Mouse (Mus musculus) limb, embryonic 13.5 days (tissue): Measurements from ENCODE around the gene Slc16a4. TPM values are rescaled to one million over a fixed set of nuclear protein-coding genes. Genes with fewer than 3 reads are reported as not detected.

Experiments
- ATAC-seq: fragments of 200-750 bp; cut with Nextera tagmentation; 2 replicates; pipeline ENCODE4 v1.8.0; 2017; ENCODE audit warnings: low read depth, moderate number of reproducible peaks, moderate TSS enrichment; ENCODE audit not compliant: low FRiP score
- H3K27ac ChIP-seq: fragments of 300-500 bp; sonication (generic); 2 replicates; pipeline ENCODE4 v1.5.1; 2015; ENCODE audit warnings: inconsistent platforms, mild to moderate bottlenecking, moderate library complexity
- H3K27me3 ChIP-seq: fragments of 300-500 bp; sonication (generic); 2 replicates; pipeline ENCODE4 v1.6.1; 2015; ENCODE audit warnings: mild to moderate bottlenecking, inconsistent platforms
- H3K36me3 ChIP-seq: fragments of 300-500 bp; sonication (generic); 2 replicates; pipeline ENCODE4 v1.6.1; 2015; ENCODE audit warnings: inconsistent platforms, mild to moderate bottlenecking, moderate library complexity
- H3K4me1 ChIP-seq: fragments of 300-500 bp; sonication (generic); 2 replicates; pipeline ENCODE4 v1.6.1; 2015; ENCODE audit warnings: inconsistent platforms
- H3K4me2 ChIP-seq: fragments of 300-500 bp; sonication (generic); replicated peaks from 2 replicates; pipeline ENCODE4 v1.6.1; 2015; ENCODE audit warnings: inconsistent platforms, mild to moderate bottlenecking, moderate library complexity
- H3K4me3 ChIP-seq: fragments of 300-500 bp; sonication (generic); 2 replicates; pipeline ENCODE4 v1.5.1; 2015; ENCODE audit warnings: moderate library complexity, mild to moderate bottlenecking, inconsistent platforms
- H3K9ac ChIP-seq: fragments of 300-500 bp; sonication (generic); 2 replicates; pipeline ENCODE4 v1.6.1; 2015; ENCODE audit warnings: mild to moderate bottlenecking, inconsistent platforms
- H3K9me3 ChIP-seq: fragments of 300-500 bp; sonication (generic); 2 replicates; pipeline ENCODE4 v1.6.1; 2016; ENCODE audit warnings: inconsistent platforms
- WGBS: fragments of 180-500 bp; shearing (Covaris S2); methylation state at CpG from one replicate; pipeline ENCODE4 v1.1.7; 2015; 5-methylcytosine and 5-hydroxymethylcytosine counted together
- polyA plus RNA-seq: library from polyadenylated mRNA; unstranded; fragments of >200 nt; fragmentation: Nextera tagmentation; extraction: Ambion mirVana; gene quantifications from 2 replicates; pipeline ENCODE4 v1.2.1, GENCODE M21; 2015

Gene Slc16a4
- polyA plus RNA-seq, 1 experiment from 2014 or later: 11.0 TPM

DNA sequence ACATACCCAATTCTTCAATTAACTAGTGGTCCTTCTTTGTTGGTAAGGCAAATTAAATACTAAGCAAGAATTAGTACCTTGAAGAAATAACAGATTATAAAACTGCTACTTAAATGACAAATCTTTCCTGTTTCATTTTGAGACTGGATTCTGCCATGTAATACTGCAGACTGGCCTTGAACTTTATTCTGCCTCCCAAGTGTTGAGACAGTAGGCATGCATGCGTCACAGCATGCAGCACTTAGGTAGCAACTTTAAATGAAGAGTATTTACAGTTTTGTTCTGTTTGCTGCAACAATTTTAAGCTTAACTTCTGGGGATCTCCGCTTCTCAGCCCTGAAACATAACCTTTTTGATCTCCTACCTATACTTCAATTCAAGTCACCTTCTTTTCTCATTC is 30.1 kb downstream of the Slc16a4 start:
- Histone ChIP-seq H3K27me3 (no peaks in the 10 kb centered on the region), H3K4me1 (peaks cover 28% of the 10 kb centered on the region), H3K27ac (no peak overlapping the region), H3K4me2 (no peak overlapping the region), H3K9me3 (no peaks in the 10 kb centered on the region), H3K9ac (no peak overlapping the region), H3K36me3 (peaks cover 40% of the 10 kb centered on the region), H3K4me3 (no peak overlapping the region)
- ATAC-seq: no peak
- 90% methylated on average over 2 of the region's 2 CpGs for WGBS

DNA sequence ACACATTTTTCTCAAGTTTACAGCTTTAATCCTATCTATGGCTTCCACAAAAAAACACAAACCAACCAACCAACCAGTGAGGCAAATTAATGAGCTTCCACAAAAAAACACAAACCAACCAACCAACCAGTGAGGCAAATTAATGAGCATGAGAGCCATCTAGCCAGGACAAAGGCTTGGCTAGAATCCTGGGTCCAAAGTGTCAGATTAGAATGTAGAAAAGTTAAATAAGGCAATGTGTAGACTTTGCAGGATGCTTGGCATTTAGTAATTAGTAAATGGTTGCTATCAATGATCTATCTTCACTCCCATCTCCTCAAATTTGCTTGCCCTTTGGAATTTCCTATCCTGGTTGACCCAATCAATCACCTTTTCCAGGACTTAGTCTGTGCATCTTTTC is 30.7 kb downstream of the Slc16a4 start:
- no peak overlapping the region for H3K9ac ChIP-seq
- no peaks in the 10 kb centered on the region for H3K9me3 ChIP-seq
- peaks cover 38% of the 10 kb centered on the region for H3K36me3 ChIP-seq
- no peak overlapping the region for H3K4me2 ChIP-seq
- H3K27me3 ChIP-seq: no peaks in the 10 kb centered on the region
- no peak overlapping the region for H3K27ac ChIP-seq
- peaks cover 28% of the 10 kb centered on the region for H3K4me1 ChIP-seq
- no peak overlapping the region for H3K4me3 ChIP-seq
- ATAC-seq: no peak

DNA sequence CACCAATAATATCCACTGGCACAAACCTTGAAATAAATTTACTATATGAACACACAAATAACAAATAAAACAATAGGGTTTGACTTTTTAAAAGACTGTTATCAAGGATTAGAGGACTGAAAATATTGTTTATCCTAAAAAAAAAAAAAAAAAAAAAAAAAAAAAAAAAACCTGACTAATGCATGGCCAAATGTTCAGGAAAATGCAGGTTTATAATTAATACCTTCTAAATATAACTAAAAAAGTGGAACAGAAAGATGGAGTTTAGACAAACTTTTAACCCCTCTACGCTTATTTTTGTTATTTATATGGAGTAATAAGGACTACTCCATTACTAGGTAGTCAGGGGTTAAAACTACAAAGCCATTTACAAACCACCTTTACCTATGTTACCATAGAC is 35.4 kb downstream of the Slc16a4 start:
- H3K4me2 ChIP-seq: no peak overlapping the region
- peaks cover 43% of the 10 kb centered on the region for H3K36me3 ChIP-seq
- peaks cover 54% of the 10 kb centered on the region for H3K4me1 ChIP-seq
- WGBS: 90% methylated on average over 1 of the region's 1 CpGs
- H3K27me3 ChIP-seq: no peaks in the 10 kb centered on the region
- no peak for ATAC-seq
- H3K9ac ChIP-seq: no peak overlapping the region
- no peak overlapping the region for H3K4me3 ChIP-seq
- H3K27ac ChIP-seq: no peak overlapping the region
- no peaks in the 10 kb centered on the region for H3K9me3 ChIP-seq

DNA sequence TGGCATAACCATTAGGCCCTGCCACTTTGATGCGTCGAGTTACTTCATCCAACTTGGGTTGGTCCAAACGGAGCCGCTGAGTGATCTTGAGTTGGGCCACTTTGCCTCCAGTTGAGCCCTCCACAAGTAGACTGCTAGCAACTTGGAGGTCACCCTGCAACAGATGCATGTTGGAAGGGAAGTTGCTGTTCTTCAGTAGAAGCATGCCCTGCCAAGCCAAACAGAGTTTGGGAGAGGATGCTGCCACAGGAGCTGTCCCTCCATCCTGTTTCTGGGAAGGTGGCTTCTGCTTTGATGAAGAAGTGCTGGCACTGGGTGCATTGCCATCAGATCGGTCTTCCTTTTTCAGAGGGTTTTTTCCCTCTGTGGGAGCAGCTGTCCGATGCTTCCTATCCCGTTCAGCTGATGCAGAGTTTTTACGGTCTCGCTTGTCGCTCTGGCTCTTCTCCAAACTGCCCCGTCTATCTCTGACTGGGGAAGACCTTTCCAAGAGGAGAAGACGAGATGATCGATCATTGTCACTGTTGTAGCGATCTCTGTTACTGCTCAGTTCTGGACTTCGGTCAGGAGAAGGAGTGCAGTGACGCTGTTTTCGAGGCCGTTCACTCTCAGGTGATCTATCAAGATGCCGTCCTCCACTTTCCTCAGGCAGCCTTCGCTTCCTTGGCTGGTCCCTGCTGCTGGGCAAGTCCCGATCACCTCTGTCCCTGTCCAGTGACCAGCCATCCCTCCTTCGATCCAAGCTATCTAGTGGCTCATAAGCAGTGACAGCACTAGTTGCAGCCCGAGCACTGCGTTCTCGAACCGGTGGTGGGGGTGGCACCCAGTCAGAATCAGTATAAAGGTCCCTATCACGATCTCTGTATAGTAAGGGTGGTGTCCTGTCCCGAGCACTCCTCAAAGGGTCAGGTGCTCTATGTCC is 39.7 kb downstream of the Slc16a4 start:
- Histone ChIP-seq H3K27me3 (no peaks in the 10 kb centered on the region), H3K4me3 (peak overlapping the region; percentile 93), H3K36me3 (peaks cover 21% of the 10 kb centered on the region), H3K4me1 (peaks cover 41% of the 10 kb centered on the region), H3K9me3 (no peaks in the 10 kb centered on the region), H3K27ac (no peak overlapping the region), H3K4me2 (peak overlapping the region; percentile 98), H3K9ac (peak overlapping the region; percentile 91)
- ATAC-seq: no peak
- 65% methylated on average over 28 of the region's 28 CpGs for WGBS

DNA sequence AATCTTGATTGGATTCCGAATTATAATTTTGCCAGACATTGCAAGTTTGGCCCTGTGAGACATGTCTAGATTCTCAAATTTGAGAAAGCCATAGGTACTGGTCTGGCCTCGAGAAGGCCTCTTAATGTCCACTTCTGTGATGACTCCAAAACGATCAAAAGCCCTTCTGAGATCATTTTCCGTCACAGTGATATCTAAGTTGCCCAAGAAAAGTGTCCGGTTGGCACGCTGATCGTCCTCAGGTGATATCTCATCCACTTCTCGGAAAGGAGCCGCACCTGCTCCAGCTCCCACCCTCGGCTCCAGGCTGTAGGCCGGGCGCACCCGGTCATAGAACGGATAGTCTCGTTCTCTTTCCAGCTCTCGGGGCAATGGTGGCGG is 40.7 kb downstream of the Slc16a4 start:
- peak overlapping the region; percentile 91 for H3K9ac ChIP-seq
- ATAC-seq: no peak
- WGBS: 24% methylated on average over 17 of the region's 17 CpGs
- H3K27ac ChIP-seq: no peak overlapping the region; the same call in 1 of the 2 replicates
- no peaks in the 10 kb centered on the region for H3K9me3 ChIP-seq
- no peaks in the 10 kb centered on the region for H3K27me3 ChIP-seq
- peaks cover 39% of the 10 kb centered on the region for H3K4me1 ChIP-seq
- H3K4me2 ChIP-seq: peak overlapping the region; percentile 98
- peak overlapping the region; percentile 93 for H3K4me3 ChIP-seq
- peaks cover 19% of the 10 kb centered on the region for H3K36me3 ChIP-seq

DNA sequence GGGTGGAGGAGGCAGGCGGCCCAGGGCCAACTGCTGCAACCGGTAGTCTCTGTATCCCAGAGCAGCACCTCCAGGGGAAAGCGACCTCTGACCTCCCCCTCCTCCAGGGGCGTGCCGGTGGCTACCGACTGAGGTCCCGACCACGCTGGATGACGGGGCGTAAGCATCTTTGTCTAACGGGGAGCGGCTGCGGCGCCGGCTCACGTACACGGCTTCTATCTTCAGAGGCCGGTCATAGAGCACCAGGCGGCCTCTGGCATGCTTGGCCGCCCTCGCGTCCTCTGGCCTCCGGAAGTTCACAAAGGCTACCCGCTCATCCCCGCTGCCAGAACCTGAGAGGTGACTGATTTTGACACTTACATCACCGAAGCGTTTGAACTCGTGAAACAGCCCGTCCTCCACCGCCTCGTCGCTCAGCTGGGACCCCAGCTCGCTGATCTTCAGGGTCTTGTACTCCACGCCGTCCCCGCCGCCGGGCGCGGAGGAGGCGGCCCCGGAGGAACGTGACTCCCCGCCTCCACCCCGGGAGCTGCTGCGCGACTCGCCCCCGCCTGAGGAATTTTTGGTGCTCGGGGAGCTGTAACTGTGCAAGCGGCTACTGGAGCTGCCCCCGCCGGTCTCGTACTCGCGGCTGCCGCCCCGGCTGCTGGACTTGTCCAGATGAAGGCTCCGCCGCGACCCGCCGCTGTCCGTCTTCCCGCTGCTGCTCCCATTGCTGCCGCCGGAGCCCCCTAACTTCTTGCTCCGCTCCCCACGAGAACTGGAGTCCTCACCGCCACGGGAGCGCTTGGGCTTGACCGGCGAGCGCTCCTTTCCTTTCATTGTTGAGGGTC is 41.3 kb downstream of the Slc16a4 start:
- Histone ChIP-seq H3K9ac (peak overlapping the region; percentile 91), H3K36me3 (peaks cover 19% of the 10 kb centered on the region), H3K4me3 (peak overlapping the region; percentile 93), H3K27ac (peak overlapping the region; percentile 92), H3K27me3 (no peaks in the 10 kb centered on the region), H3K9me3 (no peaks in the 10 kb centered on the region), H3K4me1 (peaks cover 39% of the 10 kb centered on the region), H3K4me2 (peak overlapping the region; percentile 98)
- no peak for ATAC-seq
- WGBS: under 1% methylated on average over 75 of the region's 75 CpGs

DNA sequence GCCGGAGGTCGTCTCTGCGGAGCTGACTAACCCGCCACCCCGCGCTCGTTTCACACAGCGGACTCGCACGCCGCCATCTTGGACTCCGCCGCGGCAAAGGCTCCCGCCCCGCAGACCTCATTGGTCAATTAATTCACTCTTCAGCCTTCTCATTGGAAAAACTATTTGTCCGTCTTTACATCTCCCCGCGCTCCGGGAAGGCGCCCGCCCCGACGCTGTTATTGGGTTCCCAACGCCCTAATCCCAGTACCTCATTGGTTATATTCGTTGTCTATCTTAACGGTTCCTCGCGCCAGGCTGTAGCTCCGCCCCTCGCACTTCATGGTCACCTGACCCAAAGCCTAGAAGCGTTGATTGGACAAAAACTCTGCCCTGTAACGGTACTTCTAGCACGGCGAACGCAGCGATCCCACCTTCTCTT is 41.9 kb downstream of the Slc16a4 start:
- ATAC-seq: peak; percentile 96
- WGBS: under 1% methylated on average over 37 of the region's 37 CpGs
- Histone ChIP-seq H3K9ac (peak overlapping the region; percentile 92), H3K36me3 (peaks cover 17% of the 10 kb centered on the region), H3K27me3 (no peaks in the 10 kb centered on the region), H3K4me1 (peaks cover 35% of the 10 kb centered on the region), H3K9me3 (no peaks in the 10 kb centered on the region), H3K27ac (peak overlapping the region; percentile 95), H3K4me2 (peak overlapping the region; percentile 34; the same call in 1 of the 2 replicates), H3K4me3 (peak overlapping the region; percentile 93)

DNA sequence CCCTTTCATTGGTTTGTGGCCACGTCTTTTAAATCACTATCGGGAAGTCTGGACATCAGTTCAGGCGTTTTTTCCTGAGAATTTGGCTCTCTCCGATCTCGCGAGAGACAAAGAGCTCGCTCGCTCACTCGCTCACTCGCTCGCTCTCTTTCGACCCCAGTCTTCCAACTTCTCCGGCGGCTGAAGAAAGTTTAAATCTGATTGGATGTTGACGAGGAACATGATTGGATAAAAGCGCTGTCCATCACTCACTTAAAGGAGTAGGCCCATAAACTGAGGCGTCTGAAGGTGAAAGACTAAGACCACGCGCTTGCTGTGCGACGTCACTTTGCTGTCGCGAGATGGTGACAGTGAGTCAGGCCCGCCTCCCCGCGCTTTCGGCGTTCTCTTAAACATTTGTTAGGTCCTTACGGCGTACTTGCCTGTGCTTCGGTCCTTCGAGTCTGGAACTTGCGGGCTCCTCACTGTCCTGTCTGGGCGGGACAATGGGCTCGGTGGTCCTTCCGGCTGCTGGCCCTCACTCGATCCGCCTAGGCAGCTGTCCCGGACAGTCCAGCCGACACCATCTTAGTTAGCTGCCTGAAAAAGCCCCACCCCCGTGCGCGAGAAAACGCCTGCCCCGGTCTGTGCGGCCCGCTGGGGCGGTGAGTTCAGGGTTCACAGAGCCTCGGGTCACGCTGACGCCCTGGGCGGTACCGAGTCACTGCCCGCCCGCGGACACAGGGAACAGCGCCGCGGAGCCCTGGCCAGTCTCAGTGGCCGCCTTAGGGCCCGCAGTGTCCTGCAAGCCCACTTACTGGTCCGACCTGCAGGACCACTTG is 42.6 kb downstream of the Slc16a4 start, which contains the start of gene Rbm15:
Gene Rbm15, minus strand, starts transcription at position 293 of the 821 bp plus-strand sequence.
- Histone ChIP-seq H3K4me1 (peaks cover 34% of the 10 kb centered on the region), H3K36me3 (peaks cover 16% of the 10 kb centered on the region), H3K9ac (peak within 1 kb of the TSS; percentile 92), H3K27ac (peak within 1 kb of the TSS; percentile 95), H3K4me3 (peak within 1 kb of the TSS; percentile 93), H3K27me3 (no peaks in the 10 kb centered on the region), H3K4me2 (peak within 1 kb of the TSS; percentile 98), H3K9me3 (no peaks in the 10 kb centered on the region)
- peak; percentile 93 for ATAC-seq
- WGBS: under 1% methylated on average over 62 of the region's 62 CpGs

DNA sequence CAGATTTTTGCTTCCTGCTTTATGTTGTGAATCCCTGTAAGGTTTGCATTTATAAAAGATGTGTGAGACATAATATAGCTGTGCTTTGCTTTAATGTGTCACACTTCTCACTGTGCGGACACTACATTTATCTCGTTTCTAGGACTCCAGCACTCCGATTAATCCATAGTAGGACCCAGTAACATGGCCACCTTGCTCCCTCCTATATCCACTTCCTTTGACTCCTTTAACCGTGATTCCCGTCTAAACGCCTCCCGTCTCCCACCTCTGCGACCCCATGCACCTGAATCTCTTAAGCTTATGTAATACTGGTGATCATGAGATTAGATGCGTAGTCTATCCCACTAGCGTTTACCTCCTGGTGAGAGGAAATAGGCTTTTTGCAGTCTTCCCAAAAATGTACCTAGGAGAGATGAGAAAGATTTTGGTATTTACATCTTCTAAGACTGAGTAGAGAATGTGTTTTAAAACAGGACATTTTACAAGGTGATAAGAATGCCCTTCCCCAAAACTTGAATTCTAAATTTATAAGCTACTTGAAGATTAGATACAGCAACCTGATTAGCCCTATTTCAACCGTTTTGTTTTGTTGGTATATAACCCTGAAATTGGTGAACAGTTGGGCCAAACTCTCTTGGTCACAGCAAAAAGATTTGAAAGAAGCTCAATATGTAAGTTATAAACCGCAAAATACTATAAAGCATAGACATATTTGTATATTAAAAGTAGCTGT is 43.3 kb downstream of the Slc16a4 start:
- Histone ChIP-seq H3K9me3 (no peaks in the 10 kb centered on the region), H3K27ac (peak overlapping the region; percentile 95), H3K27me3 (no peaks in the 10 kb centered on the region), H3K36me3 (peaks cover 16% of the 10 kb centered on the region), H3K4me3 (peak overlapping the region; percentile 93), H3K9ac (peak overlapping the region; percentile 92), H3K4me1 (peaks cover 29% of the 10 kb centered on the region), H3K4me2 (peak overlapping the region; percentile 82)
- no peak for ATAC-seq
- 9% methylated on average over 12 of the region's 12 CpGs for WGBS

DNA sequence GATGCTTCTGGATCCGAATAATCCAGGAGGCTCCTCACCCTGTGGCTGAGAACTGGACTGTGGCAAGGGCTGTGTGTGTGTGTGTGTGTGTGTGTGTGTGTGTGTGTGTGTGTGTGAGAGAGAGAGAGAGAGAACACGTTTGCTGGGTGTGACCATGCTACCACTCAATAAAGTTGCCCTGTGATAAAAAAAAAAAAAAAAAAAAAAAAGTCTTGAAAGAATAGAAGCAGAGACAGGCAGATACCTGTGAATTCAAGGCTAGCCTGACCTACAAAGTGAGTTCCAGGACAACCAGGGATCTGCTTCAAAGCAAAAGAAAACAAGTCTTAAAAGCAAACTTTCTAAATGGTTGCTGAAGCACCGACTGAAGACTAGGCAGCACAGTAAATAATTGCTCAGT is 52.9 kb downstream of the Slc16a4 start:
- Histone ChIP-seq H3K27me3 (peaks cover 6% of the 10 kb centered on the region; the same call in 1 of the 2 replicates), H3K4me1 (peaks cover 5% of the 10 kb centered on the region; the same call in 1 of the 2 replicates), H3K27ac (no peak overlapping the region), H3K9me3 (no peaks in the 10 kb centered on the region), H3K4me3 (no peak overlapping the region), H3K9ac (no peak overlapping the region), H3K4me2 (no peak overlapping the region), H3K36me3 (no peaks in the 10 kb centered on the region)
- no peak for ATAC-seq
- 37% methylated on average over 3 of the region's 3 CpGs for WGBS
